Mouse (Mus musculus): ENCODE results near the gene Casp8ap2. TPM values are rescaled to one million over a fixed set of nuclear protein-coding genes. Genes with fewer than 3 reads are reported as not detected.

Casp8ap2 gene
- polyA plus RNA-seq (2016; fragmentation: Nextera tagmentation; extraction: Ambion mirVana), result 73.3 and 76.3 TPM in 2 replicates

DNA sequence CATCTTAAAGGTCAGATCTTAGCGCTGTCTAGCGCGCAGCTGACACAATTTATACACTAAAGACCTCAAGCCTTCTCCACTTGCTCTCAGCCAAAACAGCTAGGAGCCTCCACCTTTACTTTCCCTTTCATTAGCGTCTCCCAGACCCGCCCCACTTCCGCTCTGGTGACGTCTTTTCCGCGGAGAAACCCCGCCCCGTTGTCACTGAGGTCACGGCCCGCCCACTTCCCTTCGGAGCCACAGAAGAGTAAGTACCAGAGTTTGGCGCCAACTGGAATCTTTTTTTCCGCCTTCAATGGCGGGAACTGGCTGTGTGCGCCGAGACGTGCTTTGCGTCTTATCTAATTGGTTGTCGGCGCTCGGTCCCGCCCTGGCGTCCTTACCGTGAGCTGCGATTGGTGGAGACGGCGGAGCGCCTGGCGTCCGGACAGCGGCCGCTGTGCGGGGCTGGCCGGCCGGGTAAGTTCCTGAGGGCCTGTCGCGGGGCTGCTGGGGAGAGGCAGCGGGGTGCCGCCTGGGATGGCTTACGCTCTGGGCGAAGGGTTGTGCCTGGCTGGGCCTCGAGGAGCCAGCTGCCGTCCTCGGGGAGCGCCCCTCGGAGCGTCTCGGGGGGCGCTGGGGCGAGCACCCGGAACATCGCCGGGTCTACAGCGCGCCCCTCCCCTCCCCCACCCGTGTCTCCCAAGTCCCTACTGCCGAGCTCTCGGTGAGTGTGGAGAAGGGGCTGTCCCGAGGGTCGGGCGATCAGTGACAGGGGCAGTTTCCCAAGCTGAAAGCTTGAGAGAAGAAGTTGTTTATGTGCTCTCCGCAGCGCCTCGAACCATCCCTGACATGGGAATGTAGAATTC, at the start of gene Casp8ap2:
Casp8ap2 (plus strand) TSS at position 418 of the 848 bp plus-strand sequence.
- WGBS, result under 1% methylated on average over 67 of the region's 67 CpGs
- peak within 1 kb of the TSS; percentile 75 for H3K4me2 ChIP-seq
- H3K27ac ChIP-seq, result peak within 1 kb of the TSS; percentile 84
- H3K36me3 ChIP-seq (replicated peaks), result no peaks in the 10 kb centered on the region
- peak within 1 kb of the TSS; percentile 87 for H3K9ac ChIP-seq
- H3K4me3 ChIP-seq (replicated peaks), result peak within 1 kb of the TSS; percentile 90
- H3K4me1 ChIP-seq, result peaks cover 19% of the 10 kb centered on the region
- no peaks in the 10 kb centered on the region for H3K9me3 ChIP-seq
- no peaks in the 10 kb centered on the region for H3K27me3 ChIP-seq
- peak; percentile 99 for ATAC-seq (ENCODE audit: low FRiP score)

DNA sequence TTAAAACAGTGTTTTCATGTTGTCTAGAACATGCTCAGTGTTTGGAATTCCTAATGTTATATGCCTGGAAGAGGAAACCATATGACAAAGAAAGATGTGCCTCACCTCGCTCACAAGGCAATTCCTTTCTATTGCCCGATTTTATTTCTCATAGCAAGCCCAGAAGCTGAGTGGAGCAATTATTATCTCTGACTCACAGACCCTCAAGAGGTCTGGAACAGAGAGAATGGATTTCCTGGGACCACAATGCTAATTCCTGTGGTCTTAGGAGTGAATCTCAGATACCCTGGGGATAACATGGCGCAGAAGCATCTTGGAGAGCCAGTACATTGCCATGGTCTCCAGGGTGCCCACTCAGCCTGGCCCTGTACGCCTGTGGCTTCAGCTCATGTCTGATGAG, 46.2 kb upstream of the Casp8ap2 start:
- no peak overlapping the region for H3K4me2 ChIP-seq
- no peak overlapping the region for H3K9ac ChIP-seq
- H3K4me1 ChIP-seq, result peaks cover 22% of the 10 kb centered on the region
- 84% methylated on average over 4 of the region's 4 CpGs for WGBS
- H3K4me3 ChIP-seq (replicated peaks), result no peak overlapping the region
- no peak overlapping the region for H3K27ac ChIP-seq
- H3K27me3 ChIP-seq, result no peaks in the 10 kb centered on the region
- no peak for ATAC-seq (ENCODE audit: low FRiP score)
- no peaks in the 10 kb centered on the region for H3K9me3 ChIP-seq
- peaks cover 11% of the 10 kb centered on the region for H3K36me3 ChIP-seq (replicated peaks)

DNA sequence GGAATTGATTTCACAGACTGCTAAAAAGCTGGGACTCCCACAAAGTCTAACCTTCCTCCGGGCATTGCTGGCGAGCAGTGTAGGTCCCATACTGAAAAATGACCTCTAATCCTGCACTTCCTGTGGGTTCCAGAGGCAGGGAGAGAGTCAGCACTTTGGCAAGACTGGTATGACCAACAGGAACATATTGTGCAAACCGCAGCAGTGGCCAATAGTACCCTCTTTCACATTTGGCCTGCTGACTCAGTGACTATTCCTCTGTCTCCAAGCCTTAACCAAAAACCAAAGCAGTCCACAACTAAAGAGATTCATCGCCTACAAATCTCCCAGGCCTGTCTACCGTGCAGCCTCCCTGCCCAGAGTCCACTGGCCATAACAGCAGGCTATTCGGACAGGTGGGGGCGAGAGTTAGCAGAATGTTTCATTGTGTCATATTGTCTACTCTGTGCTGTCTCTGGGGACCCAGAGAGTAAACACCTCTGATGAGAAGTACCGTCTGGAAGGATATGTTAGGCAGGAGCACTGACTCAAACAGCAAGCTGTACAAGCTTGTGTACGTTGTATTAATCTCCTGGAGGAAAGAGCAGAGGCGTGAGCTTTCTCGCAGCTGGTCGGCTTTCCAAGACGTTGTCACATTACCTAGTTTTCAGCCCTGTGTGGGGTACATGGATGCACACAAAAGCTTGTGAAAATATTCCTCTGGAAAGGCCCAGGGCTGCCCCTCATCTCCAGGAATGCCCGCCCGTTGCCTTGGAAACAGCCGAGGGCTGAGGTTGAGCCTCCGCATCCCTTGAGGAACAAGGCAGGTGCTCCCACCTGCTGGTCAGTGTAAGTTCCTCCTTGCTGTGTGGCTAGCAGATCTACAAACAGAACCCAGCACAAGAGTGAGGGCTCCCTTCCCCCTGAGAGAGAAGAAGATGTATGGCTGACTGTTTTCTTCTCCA, 45.0 kb upstream of the Casp8ap2 start:
- WGBS, result 39% methylated on average over 17 of the region's 17 CpGs
- Histone ChIP-seq H3K36me3 (replicated peaks) (peaks cover 1% of the 10 kb centered on the region; the same call in 1 of the 2 replicates), H3K27me3 (no peaks in the 10 kb centered on the region), H3K9ac (no peak overlapping the region), H3K4me2 (no peak overlapping the region), H3K4me3 (replicated peaks) (no peak overlapping the region), H3K4me1 (peaks cover 22% of the 10 kb centered on the region), H3K27ac (peak overlapping the region; percentile 50), H3K9me3 (no peaks in the 10 kb centered on the region)
- ATAC-seq (ENCODE audit: low FRiP score), result peak; percentile 67

DNA sequence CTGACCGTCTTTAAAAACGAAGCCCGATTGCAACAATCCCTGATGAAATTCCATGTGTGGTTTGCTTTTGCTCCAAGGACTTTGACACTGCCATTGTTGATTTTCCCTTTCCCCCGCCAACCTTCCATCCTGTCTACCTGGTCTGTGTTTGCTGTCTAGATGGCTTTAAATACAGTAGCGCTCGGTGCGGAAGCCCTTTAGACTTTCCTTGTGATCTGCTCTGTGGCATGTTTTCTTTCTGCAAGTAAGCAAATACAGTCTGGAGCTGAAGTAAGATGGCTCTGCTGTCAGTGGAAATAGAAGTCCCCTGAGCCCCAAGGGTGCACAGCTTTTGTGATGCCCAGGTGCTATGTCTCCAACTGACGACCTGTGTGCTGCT, 44.3 kb upstream of the Casp8ap2 start:
- no peak for ATAC-seq (ENCODE audit: low FRiP score)
- H3K36me3 ChIP-seq (replicated peaks), result peaks cover under 1% of the 10 kb centered on the region
- 79% methylated on average over 8 of the region's 8 CpGs for WGBS
- no peak overlapping the region for H3K9ac ChIP-seq
- H3K4me3 ChIP-seq (replicated peaks), result no peak overlapping the region
- H3K4me2 ChIP-seq, result no peak overlapping the region
- H3K27me3 ChIP-seq, result no peaks in the 10 kb centered on the region
- H3K27ac ChIP-seq, result peak overlapping the region; percentile 50
- H3K9me3 ChIP-seq, result no peaks in the 10 kb centered on the region
- H3K4me1 ChIP-seq, result peaks cover 22% of the 10 kb centered on the region

DNA sequence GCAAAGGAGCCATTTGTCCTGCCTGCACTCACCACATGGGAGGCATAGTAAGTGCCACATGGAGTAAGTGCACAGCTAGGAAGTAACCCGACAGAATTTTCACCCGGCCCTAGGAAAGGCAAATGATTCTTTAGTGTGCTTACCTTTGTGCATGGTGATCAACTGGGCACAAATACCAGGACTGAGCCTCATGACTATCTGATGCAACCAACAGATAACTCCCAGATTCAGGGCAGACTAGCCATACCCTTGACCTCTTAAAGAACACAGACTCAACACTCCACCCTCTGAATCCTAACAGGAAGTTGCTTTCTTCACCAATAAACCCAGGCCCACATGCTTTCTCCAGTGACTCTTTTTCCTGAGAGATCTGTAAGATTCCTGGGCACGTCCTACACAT, 43.8 kb upstream of the Casp8ap2 start:
- Histone ChIP-seq H3K4me1 (peaks cover 22% of the 10 kb centered on the region), H3K9me3 (no peaks in the 10 kb centered on the region), H3K9ac (no peak overlapping the region), H3K27ac (0 out of 2 replicates have a peak overlapping the region, but pooled peaks have one; percentile 50), H3K36me3 (replicated peaks) (peaks cover 6% of the 10 kb centered on the region), H3K4me3 (replicated peaks) (no peak overlapping the region), H3K27me3 (no peaks in the 10 kb centered on the region), H3K4me2 (no peak overlapping the region)
- ATAC-seq (ENCODE audit: low FRiP score), result no peak
- 68% methylated on average over 3 of the region's 3 CpGs for WGBS

DNA sequence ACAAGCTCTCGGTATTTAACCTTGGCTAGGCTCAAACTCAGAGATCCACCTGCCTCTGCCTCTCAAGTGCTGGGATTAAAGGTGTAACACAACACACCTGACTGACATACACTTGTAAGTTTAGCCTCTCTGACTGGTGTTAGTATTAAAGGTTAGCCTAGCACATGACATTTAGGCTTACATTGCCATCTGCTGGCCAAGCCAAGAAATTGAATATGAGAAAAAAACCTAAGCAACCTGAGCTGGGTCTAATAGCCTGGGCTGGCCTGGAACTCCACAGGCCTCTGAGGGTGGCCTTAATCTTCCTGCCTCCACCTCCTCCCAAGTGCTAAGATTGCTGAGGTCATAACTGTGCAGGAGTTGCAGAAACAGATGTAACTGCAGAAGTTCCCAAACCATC, 43.1 kb upstream of the Casp8ap2 start:
- H3K27ac ChIP-seq, result no peak overlapping the region
- no peaks in the 10 kb centered on the region for H3K9me3 ChIP-seq
- no peaks in the 10 kb centered on the region for H3K27me3 ChIP-seq
- peak; percentile 68 for ATAC-seq (ENCODE audit: low FRiP score)
- peaks cover 9% of the 10 kb centered on the region for H3K36me3 ChIP-seq (replicated peaks)
- H3K4me1 ChIP-seq, result peaks cover 22% of the 10 kb centered on the region
- 57% methylated on average over 1 of the region's 1 CpGs for WGBS
- no peak overlapping the region for H3K4me3 ChIP-seq (replicated peaks)
- no peak overlapping the region for H3K9ac ChIP-seq
- H3K4me2 ChIP-seq, result no peak overlapping the region

DNA sequence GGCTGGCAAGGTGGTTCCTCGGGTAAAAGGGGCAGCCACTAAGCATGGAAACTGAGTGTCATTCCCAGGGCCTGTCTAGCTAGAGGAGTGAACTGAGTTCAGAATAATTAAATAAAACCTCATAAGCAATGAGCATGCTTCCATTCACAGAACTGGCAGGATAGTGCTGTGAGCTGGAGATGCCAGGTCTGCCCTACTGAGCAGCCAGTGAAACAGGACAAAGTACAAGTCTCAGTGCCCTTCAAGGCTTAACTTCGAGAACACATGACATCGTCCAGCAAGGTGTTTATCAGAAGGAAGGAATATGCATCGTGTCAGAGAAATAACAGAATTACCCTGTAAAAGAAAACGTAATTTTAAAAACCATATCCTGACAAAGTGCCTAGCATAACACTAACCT, 41.7 kb upstream of the Casp8ap2 start:
- H3K4me3 ChIP-seq (replicated peaks), result no peak overlapping the region
- H3K27ac ChIP-seq, result no peak overlapping the region
- H3K4me1 ChIP-seq, result peaks cover 22% of the 10 kb centered on the region
- WGBS, result 93% methylated on average over 5 of the region's 5 CpGs
- H3K27me3 ChIP-seq, result no peaks in the 10 kb centered on the region
- peaks cover 10% of the 10 kb centered on the region for H3K36me3 ChIP-seq (replicated peaks)
- H3K9ac ChIP-seq, result no peak overlapping the region
- no peak overlapping the region for H3K4me2 ChIP-seq
- no peaks in the 10 kb centered on the region for H3K9me3 ChIP-seq
- ATAC-seq (ENCODE audit: low FRiP score), result no peak

DNA sequence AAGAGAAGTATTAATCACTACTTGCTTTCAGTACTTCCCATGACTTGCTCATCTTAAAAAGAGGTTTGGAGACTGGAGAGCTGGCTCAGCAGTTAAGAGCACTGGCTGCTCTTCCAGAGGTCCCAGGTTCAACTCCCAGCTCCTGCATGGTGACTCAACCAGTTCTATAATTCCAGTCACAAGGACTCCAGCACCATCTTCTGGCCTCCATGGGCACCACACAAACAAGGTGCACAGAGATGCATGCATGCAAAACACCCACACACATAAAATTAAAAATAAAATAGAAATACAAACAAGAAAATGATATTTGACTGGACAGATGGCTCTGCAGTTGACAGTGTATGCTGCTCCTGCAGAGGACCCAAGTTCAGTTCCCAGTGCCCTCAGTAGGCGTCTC, 40.6 kb upstream of the Casp8ap2 start:
- H3K27me3 ChIP-seq, result no peaks in the 10 kb centered on the region
- H3K9me3 ChIP-seq, result no peaks in the 10 kb centered on the region
- no peak overlapping the region for H3K4me3 ChIP-seq (replicated peaks)
- H3K36me3 ChIP-seq (replicated peaks), result peaks cover 15% of the 10 kb centered on the region
- peaks cover 15% of the 10 kb centered on the region for H3K4me1 ChIP-seq
- 93% methylated on average over 1 of the region's 1 CpGs for WGBS
- H3K9ac ChIP-seq, result no peak overlapping the region
- no peak for ATAC-seq (ENCODE audit: low FRiP score)
- H3K4me2 ChIP-seq, result no peak overlapping the region
- no peak overlapping the region for H3K27ac ChIP-seq

DNA sequence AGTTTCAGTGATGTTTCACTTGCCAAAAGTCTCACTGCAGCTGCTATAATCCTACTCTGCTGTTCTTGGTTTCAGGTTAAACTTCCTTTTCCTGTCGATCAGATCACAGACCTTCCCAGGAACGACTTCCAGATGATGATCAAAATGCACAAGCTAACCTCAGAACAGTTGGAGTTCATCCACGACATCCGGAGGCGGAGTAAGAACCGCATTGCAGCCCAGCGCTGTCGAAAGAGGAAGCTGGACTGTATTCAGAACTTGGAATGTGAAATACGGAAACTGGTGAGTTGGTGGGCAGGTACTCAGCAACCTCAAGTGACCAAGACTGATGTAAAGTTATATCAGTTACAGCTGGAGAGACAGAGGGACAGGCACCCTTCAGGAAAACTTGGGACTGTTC, 40.1 kb upstream of the Casp8ap2 start:
- 84% methylated on average over 9 of the region's 9 CpGs for WGBS
- no peak for ATAC-seq (ENCODE audit: low FRiP score)
- Histone ChIP-seq H3K4me1 (peaks cover 10% of the 10 kb centered on the region), H3K9me3 (no peaks in the 10 kb centered on the region), H3K27ac (no peak overlapping the region), H3K4me2 (no peak overlapping the region), H3K36me3 (replicated peaks) (peaks cover 21% of the 10 kb centered on the region), H3K27me3 (no peaks in the 10 kb centered on the region), H3K4me3 (replicated peaks) (no peak overlapping the region), H3K9ac (no peak overlapping the region)

DNA sequence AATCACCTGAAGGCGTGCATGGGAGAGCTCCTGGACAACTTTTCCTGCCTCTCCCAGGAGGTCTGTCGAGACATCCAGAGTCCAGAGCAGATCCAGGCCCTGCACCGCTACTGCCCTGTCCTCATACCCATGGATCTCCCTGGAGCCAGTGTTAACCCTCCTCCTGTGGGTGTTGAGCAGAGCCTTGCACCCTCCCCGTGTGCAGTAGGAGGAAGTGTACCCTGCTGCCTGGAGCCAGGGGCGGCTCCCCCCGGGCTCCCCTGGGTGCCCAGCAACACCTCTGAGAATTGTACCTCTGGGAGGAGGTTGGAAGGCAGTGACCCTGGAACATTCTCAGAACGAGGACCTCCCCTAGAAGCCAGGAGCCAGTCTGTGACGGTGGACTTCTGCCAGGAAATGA, 35.4 kb upstream of the Casp8ap2 start:
- Histone ChIP-seq H3K4me1 (0 out of 2 replicates have a peak, but pooled peaks cover 7% of the 10 kb centered on the region), H3K27ac (no peak overlapping the region), H3K4me3 (replicated peaks) (no peak overlapping the region), H3K4me2 (no peak overlapping the region), H3K9me3 (no peaks in the 10 kb centered on the region), H3K36me3 (replicated peaks) (peaks cover 24% of the 10 kb centered on the region), H3K9ac (no peak overlapping the region), H3K27me3 (no peaks in the 10 kb centered on the region)
- ATAC-seq (ENCODE audit: low FRiP score), result no peak
- whole genome bisulfite sequencing, result 88% methylated on average over 8 of the region's 8 CpGs

DNA sequence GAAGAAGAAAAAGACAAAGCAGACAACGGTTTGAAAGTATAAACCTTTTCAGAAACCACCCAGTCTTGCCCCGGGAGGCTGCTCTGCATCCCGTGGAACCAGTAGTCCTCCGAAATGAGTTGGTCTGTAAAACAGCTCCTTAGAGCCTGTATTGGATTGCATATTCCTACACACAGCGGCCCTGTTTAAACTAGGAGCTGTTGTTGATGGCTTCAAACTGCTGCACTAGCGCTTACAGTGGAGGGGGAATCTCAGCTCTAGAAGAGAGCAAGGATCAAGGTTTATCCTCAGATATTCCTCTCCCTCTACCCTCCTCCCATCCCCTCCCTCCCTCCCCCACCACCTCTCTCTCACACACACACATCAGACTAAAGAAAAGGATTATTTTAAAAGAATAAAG, 31.1 kb upstream of the Casp8ap2 start:
- 0 out of 2 replicates have a peak, but pooled peaks cover 7% of the 10 kb centered on the region for H3K4me1 ChIP-seq
- no peaks in the 10 kb centered on the region for H3K27me3 ChIP-seq
- ATAC-seq (ENCODE audit: low FRiP score), result no peak
- no peaks in the 10 kb centered on the region for H3K9me3 ChIP-seq
- H3K36me3 ChIP-seq (replicated peaks), result peaks cover 11% of the 10 kb centered on the region
- WGBS, result 68% methylated on average over 6 of the region's 6 CpGs
- no peak overlapping the region for H3K27ac ChIP-seq
- no peak overlapping the region for H3K4me3 ChIP-seq (replicated peaks)
- H3K9ac ChIP-seq, result no peak overlapping the region
- no peak overlapping the region for H3K4me2 ChIP-seq

DNA sequence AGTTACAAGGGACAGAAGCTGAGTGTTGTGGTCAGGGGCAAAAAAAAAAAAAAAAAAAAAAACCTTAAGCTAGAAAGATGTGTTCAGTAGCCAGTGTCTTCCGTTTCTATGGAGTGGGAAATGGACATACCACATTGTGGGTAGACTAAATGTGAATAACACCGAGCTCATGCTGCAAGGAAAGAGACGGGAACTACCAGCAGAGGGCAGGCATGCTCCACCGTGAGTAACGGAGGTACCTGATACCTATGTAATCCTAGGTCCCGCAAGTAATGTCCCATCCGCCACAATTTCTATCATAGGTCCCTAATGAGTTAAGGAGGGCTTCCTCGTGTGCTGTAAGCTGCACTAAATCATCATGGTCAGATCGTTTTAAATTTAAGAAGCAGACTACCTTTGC, 28.7 kb upstream of the Casp8ap2 start:
- Histone ChIP-seq H3K27me3 (no peaks in the 10 kb centered on the region), H3K36me3 (replicated peaks) (no peaks in the 10 kb centered on the region), H3K27ac (no peak overlapping the region), H3K9me3 (no peaks in the 10 kb centered on the region), H3K4me1 (0 out of 2 replicates have a peak, but pooled peaks cover 4% of the 10 kb centered on the region), H3K4me2 (no peak overlapping the region), H3K4me3 (replicated peaks) (no peak overlapping the region), H3K9ac (no peak overlapping the region)
- peak; percentile 46; the same call in 1 of the 2 replicates for ATAC-seq (ENCODE audit: low FRiP score)
- 15% methylated on average over 9 of the region's 9 CpGs for WGBS

Measured in forebrain, embryonic 12.5 days (tissue).